Mouse (Mus musculus) spleen, adult 2 months (tissue): ENCODE results near the gene Prkg1. TPM values are rescaled to one million over a fixed set of nuclear protein-coding genes. Genes with fewer than 3 reads are reported as not detected.
"Not testable (repeated sequence)": the region's sequence is repeated elsewhere in the genome, so short reads cannot be mapped to it uniquely, and the experiment has no call there.

Experiments
- DNase-seq, 2 experiments: peaks; one replicate each; pipeline versions ENCODE4 v3.0.0 to v3.0.0-alpha.2; 2012 to 2021; ENCODE audit warnings: low spot score in 2 of 2, low read depth in 1 of 2
- H3K27ac ChIP-seq: fragments of 200-500 bp; 2 replicates; pipeline ENCODE4 v1.5.1; 2012; ENCODE audit warnings: low read length, inconsistent platforms; ENCODE audit not compliant: insufficient read depth
- H3K27me3 ChIP-seq: fragments of 200-500 bp; 2 replicates; pipeline ENCODE4 v1.6.1; 2012; ENCODE audit warnings: mild to moderate bottlenecking, moderate library complexity, low read length, inconsistent platforms; ENCODE audit not compliant: control insufficient read depth, insufficient read depth
- H3K36me3 ChIP-seq: fragments of 200-500 bp; 2 replicates; pipeline ENCODE4 v1.6.1; 2012; ENCODE audit warnings: mild to moderate bottlenecking, low read length, inconsistent platforms; ENCODE audit not compliant: control insufficient read depth, insufficient read depth
- H3K4me1 ChIP-seq: fragments of 200-500 bp; 2 replicates; pipeline ENCODE4 v1.6.1; 2011; ENCODE audit warnings: inconsistent platforms; ENCODE audit not compliant: control insufficient read depth, insufficient read depth, insufficient read length
- H3K4me3 ChIP-seq: fragments of 200-500 bp; 2 replicates; pipeline ENCODE4 v1.5.1; 2011; ENCODE audit warnings: mild to moderate bottlenecking, inconsistent platforms; ENCODE audit not compliant: insufficient read depth, insufficient read length; ENCODE audit errors: extremely low read depth
- CTCF ChIP-seq: fragments of 200-500 bp; IDR thresholded peaks from 2 replicates; pipeline ENCODE4 v1.5.1; 2011; ENCODE audit warnings: mild to moderate bottlenecking, inconsistent platforms; ENCODE audit not compliant: insufficient read depth, insufficient read length, insufficient replicate concordance; ENCODE audit errors: extremely low read depth
- POLR2A ChIP-seq: fragments of 200-500 bp; IDR thresholded peaks from 2 replicates; pipeline ENCODE4 v1.6.1; 2011; ENCODE audit warnings: low read depth, low read length, inconsistent platforms
- WGBS: fragments of 180-500 bp; shearing (Covaris S2); methylation state at CpG from one replicate; pipeline ENCODE4 v1.1.7; 2018; 5-methylcytosine and 5-hydroxymethylcytosine counted together
- polyA plus RNA-seq: library from polyadenylated mRNA; depleted of rRNA; stranded (reverse); fragments of >200 nt; gene quantifications from 2 replicates; pipeline ENCODE4 v1.2.3, GENCODE M21; 2012

Gene Prkg1
- polyA plus RNA-seq, 1 experiment, result 0.33 TPM

GRCm38 (mm10) chr19:31361575-31361974, 403.3 kb downstream of the Prkg1 start:
- Histone ChIP-seq H3K4me1 (no peaks in the 10 kb centered on the region), H3K27ac (no peak overlapping the region), H3K4me3 (no peak overlapping the region), H3K27me3 (no peaks in the 10 kb centered on the region), H3K36me3 (no peaks in the 10 kb centered on the region)
- TF ChIP-seq CTCF (no peak), POLR2A (no peak)
- 82% methylated on average over 5 of the region's 5 CpGs for WGBS
- DNase-seq, result no peak

GRCm38 (mm10) chr19:31361161-31361560, 403.7 kb downstream of the Prkg1 start:
- no peak overlapping the region for H3K4me3 ChIP-seq
- TF ChIP-seq CTCF (no peak), POLR2A (no peak)
- 74% methylated on average over 3 of the region's 3 CpGs for WGBS
- no peaks in the 10 kb centered on the region for H3K36me3 ChIP-seq
- no peaks in the 10 kb centered on the region for H3K27me3 ChIP-seq
- no peak overlapping the region for H3K27ac ChIP-seq
- DNase-seq, result no peak
- H3K4me1 ChIP-seq, result no peaks in the 10 kb centered on the region

GRCm38 (mm10) chr19:31354959-31355358, 409.9 kb downstream of the Prkg1 start:
- 82% methylated on average over 1 of the region's 1 CpGs for WGBS

GRCm38 (mm10) chr19:31352784-31353183, 412.0 kb downstream of the Prkg1 start:
- not testable (repeated sequence) for H3K36me3 ChIP-seq, H3K27me3 ChIP-seq, H3K4me3 ChIP-seq, H3K4me1 ChIP-seq, DNase-seq, H3K27ac ChIP-seq

More at GRCm38 (mm10) chr19:31354959-31355358, 409.9 kb downstream of the Prkg1 start:
- DNase-seq, result no peak
- TF ChIP-seq POLR2A (no peak), CTCF (no peak)
- no peaks in the 10 kb centered on the region for H3K4me1 ChIP-seq
- no peak overlapping the region for H3K4me3 ChIP-seq
- no peak overlapping the region for H3K27ac ChIP-seq
- no peaks in the 10 kb centered on the region for H3K27me3 ChIP-seq
- H3K36me3 ChIP-seq, result no peaks in the 10 kb centered on the region

- TF ChIP-seq CTCF (no peak), POLR2A (no peak)
- Histone ChIP-seq H3K36me3 (no peaks in the 10 kb centered on the region), H3K27me3 (no peaks in the 10 kb centered on the region), H3K4me1 (no peaks in the 10 kb centered on the region), H3K4me3 (no peak overlapping the region), H3K27ac (no peak overlapping the region)
- no peak for DNase-seq
- 83% methylated on average over 3 of the region's 3 CpGs for WGBS
Measured at GRCm38 (mm10) chr19:31351796-31352195, 413.0 kb downstream of the Prkg1 start.

GRCm38 (mm10) chr19:31342150-31342549, 422.7 kb downstream of the Prkg1 start:
- no peaks in the 10 kb centered on the region for H3K36me3 ChIP-seq
- peaks cover 8% of the 10 kb centered on the region; the same call in 1 of the 2 replicates for H3K4me1 ChIP-seq
- 14% methylated on average over 4 of the region's 4 CpGs for WGBS
- H3K27me3 ChIP-seq, result no peaks in the 10 kb centered on the region
- TF ChIP-seq POLR2A (no peak), CTCF (peak; percentile 54; the same call in 1 of the 2 replicates)
- DNase-seq, result peak; percentile 21 to 41
- H3K27ac ChIP-seq, result no peak overlapping the region
- no peak overlapping the region for H3K4me3 ChIP-seq

- TF ChIP-seq POLR2A, result no peak
- no peak for TF ChIP-seq CTCF
- Histone ChIP-seq H3K4me1 (peaks cover 11% of the 10 kb centered on the region), H3K36me3 (no peaks in the 10 kb centered on the region), H3K4me3 (no peak overlapping the region), H3K27ac (no peak overlapping the region), H3K27me3 (no peaks in the 10 kb centered on the region)
- 56% methylated on average over 1 of the region's 1 CpGs for WGBS
- DNase-seq, result no peak
Measured at GRCm38 (mm10) chr19:31340898-31341297, 423.9 kb downstream of the Prkg1 start.
